ENCODE assay signal across 8 mouse cellular contexts in genomic region chr9:95188362-95189217, GRCm38 (mm10).
A peak's percentile ranks its signal among the peaks of the same experiment; 100 is the strongest.
DNase-seq lines count a peak whose midpoint lies in the region; ATAC-seq and TF ChIP-seq lines count a peak whose summit lies in the region.
"Had no signal": no experiment of that assay in that cellular context is flagged by ENCODE, and none has a peak within 500 bp of the region (broad histone marks: within the 10 kb centered on the region; RNA-seq: fewer than 3 reads in every experiment).

No protein-coding gene starts in this region.

- peaks cover 49% of the 10 kb centered on the region for H3K4me1 ChIP-seq in heart, embryonic 12.5 days (replicated peaks)
- peaks cover 2 to 31% of the 10 kb centered on the region in 2 experiments; a peak in 2 of 4 replicates for H3K4me1 ChIP-seq in liver, embryonic 14.5 days (replicated peaks; ENCODE audit: control insufficient read depth in 2 of 2, insufficient read depth in 2 of 2, low read length in 1 of 2)

- TF ChIP-seq CTCF in liver, embryonic 14.5 days (IDR thresholded peaks at IDR 0.05; ENCODE audit: low read depth) = no peak
- TF ChIP-seq CTCF in left cerebral cortex, adult 2 months (IDR thresholded peaks at IDR 0.05) = no peak

- H3K9me3 ChIP-seq in heart, embryonic 12.5 days (replicated peaks) = no peaks in the 10 kb centered on the region
- no peaks in the 10 kb centered on the region for H3K9me3 ChIP-seq in liver, embryonic 14.5 days (ENCODE audit: control insufficient read depth, low read length)
- H3K9me3 ChIP-seq: embryonic facial prominence, embryonic 12.5 days had no signal

- H3K36me3 ChIP-seq in heart, embryonic 12.5 days = no peaks in the 10 kb centered on the region
- no peaks in the 10 kb centered on the region for H3K36me3 ChIP-seq in liver, embryonic 14.5 days (replicated peaks; ENCODE audit: control insufficient read depth, insufficient read depth, low read depth)
- H3K36me3 ChIP-seq: embryonic facial prominence, embryonic 12.5 days had no signal

- peak; percentile 90 for DNase-seq in 3T3-L1 (ENCODE audit: low read depth, low spot score)
- peak; percentile 39 for DNase-seq in adipocyte (ENCODE audit: low spot score)
- DNase-seq in liver, embryonic 14.5 days (ENCODE audit: low read depth in 3 of 3, low spot score in 3 of 3) = no peak
- no peak for DNase-seq in urinary bladder, adult 2 months (ENCODE audit: low spot score)
- DNase-seq in left cerebral cortex, adult 2 months (ENCODE audit: extremely low spot score in 1 of 2, low spot score in 2 of 2) = no peak
- no peak for DNase-seq in adrenal gland, postnatal 25 days

- H3K27ac ChIP-seq in heart, embryonic 12.5 days (ENCODE audit: poor library complexity, severe bottlenecking) = no peak overlapping the region; the same call in 1 of the 2 replicates
- H3K27ac ChIP-seq in liver, embryonic 14.5 days = no peak overlapping the region
- no peak overlapping the region for H3K27ac ChIP-seq in left cerebral cortex, adult 2 months
- H3K27ac ChIP-seq: embryonic facial prominence, embryonic 12.5 days had no signal

- intact Hi-C loops in left cerebral cortex, adult 2 months (cut with DNase I) = no loop called here

- peaks cover 6% of the 10 kb centered on the region for H3K27me3 ChIP-seq in heart, embryonic 12.5 days (replicated peaks)
- H3K27me3 ChIP-seq in liver, embryonic 14.5 days (ENCODE audit: control insufficient read depth, insufficient read depth, low read length) = no peaks in the 10 kb centered on the region
- H3K27me3 ChIP-seq: embryonic facial prominence, embryonic 12.5 days had no signal

- H3K4me2 ChIP-seq in heart, embryonic 12.5 days = no peak overlapping the region
- H3K4me2 ChIP-seq in liver, embryonic 14.5 days (ENCODE audit: low read depth) = no peak overlapping the region
- H3K4me2 ChIP-seq: embryonic facial prominence, embryonic 12.5 days had no signal

- peak; percentile 75 for ATAC-seq in heart, embryonic 12.5 days (ENCODE audit: insufficient number of reproducible peaks, low FRiP score)
- peak; percentile 65 for ATAC-seq in liver, embryonic 14.5 days (ENCODE audit: insufficient read depth)

- H3K9ac ChIP-seq in heart, embryonic 12.5 days = no peak overlapping the region
- no peak overlapping the region for H3K9ac ChIP-seq in liver, embryonic 14.5 days (replicated peaks)
- H3K9ac ChIP-seq: embryonic facial prominence, embryonic 12.5 days had no signal

- TF ChIP-seq EP300 in liver, embryonic 14.5 days (IDR thresholded peaks at IDR 0.05; ENCODE audit: low read depth) = no peak

- no peak overlapping the region for H3K4me3 ChIP-seq in heart, embryonic 12.5 days
- no peak overlapping the region for H3K4me3 ChIP-seq in liver, embryonic 14.5 days (ENCODE audit: insufficient read depth in 1 of 2, low read depth in 2 of 2, low read length in 2 of 2)
- no peak overlapping the region for H3K4me3 ChIP-seq in left cerebral cortex, adult 2 months
- H3K4me3 ChIP-seq: embryonic facial prominence, embryonic 12.5 days had no signal

- 46% methylated on average over 8 of the region's 8 CpGs for WGBS in heart, embryonic 12.5 days
- 49% methylated on average over 8 of the region's 8 CpGs for WGBS in liver, embryonic 14.5 days (ENCODE audit: insufficient replicate concordance)

Comparison
In these comparisons a context has a peak if more than half of its experiments do, and no peak if none do; other contexts are left out.
1. DNase-seq: peak in 3T3-L1 (single experiment) and adipocyte (single experiment); none in liver, embryonic 14.5 days (0 of 3), urinary bladder, adult 2 months (single experiment), left cerebral cortex, adult 2 months (0 of 2) and adrenal gland, postnatal 25 days (single experiment).